Mouse (Mus musculus): ENCODE data around the gene Rmdn2.

Rmdn2 gene

DNA sequence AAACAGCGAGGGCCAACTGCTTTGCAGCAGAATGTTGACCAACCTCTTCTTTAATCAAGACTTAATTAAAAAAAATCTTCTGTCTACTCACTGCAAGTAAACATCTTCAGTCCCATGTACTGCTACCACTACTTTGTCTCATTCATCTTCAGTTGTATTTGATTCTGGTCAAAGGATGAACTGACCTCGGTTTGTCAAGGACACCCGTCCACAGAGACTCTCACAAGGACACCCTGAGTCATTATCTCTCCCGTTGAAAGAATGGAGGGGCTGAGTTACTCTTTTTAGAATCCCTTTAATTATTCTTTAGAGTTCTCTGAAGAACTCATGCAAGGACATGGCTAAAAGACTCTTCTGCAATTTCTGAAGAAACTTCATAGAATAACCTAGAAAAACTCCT, at the start of gene Rmdn2:
TSS of gene Rmdn2 (plus strand) at position 319 of the 400 bp plus-strand sequence.
- in situ Hi-C loops (cut with MboI; ENCODE audit: low sequenced_read_pairs) = no loop called here

DNA sequence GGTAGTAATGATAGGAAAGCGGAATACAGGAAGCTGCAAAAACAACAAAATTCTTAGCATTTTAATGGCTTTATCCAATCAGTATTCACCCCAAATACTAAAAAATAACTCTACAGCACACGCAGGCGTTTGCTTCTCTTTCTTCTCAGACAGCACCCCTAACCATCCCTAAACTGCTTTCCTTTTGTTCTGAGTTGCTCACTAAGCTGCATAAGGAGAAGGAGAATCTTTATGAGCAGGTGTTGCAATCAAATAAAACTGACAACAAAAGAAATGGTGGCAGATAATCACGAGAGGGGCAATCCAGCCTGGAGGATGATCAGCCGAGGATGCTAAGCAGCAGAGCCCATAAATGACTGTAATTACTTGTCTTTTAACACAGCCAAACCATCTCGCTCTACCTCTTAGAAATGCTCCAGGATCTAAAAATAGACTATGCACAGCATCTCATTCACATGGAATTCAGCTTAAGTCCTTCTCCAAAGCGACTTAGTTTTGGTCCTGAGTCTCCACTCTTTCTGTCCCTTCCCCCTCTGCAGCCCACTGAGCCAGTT, 48.5 kb upstream of the Rmdn2 start:
- in situ Hi-C loops (cut with MboI; ENCODE audit: low sequenced_read_pairs) = loop anchor here (10.0 kb wide), 1 partner anchor 448 kb away; no protein-coding TSS in a partner anchor

DNA sequence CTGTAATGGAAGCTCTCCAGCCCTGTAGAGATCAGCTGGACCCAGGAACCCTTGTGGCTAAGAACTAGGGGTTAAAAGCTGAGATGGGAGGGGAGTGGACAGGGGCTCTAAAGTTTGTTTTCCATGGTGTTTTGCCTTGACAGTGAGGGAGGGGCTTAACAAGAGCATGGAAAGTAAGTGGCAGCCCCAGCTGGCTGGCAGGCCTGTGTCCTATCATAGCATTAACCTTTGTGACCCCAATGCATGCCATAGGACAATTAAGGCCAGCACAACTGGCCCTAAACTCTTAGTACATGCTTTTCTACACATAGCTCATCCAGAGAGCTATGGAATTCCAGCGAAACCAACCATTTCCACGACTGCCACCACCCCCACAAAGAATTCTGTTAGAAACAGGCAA, 47.9 kb upstream of the Rmdn2 start:
- in situ Hi-C loops (cut with MboI; ENCODE audit: low sequenced_read_pairs) = loop anchor here (10.0 kb wide), 1 partner anchor 449 kb away; no protein-coding TSS in a partner anchor

DNA sequence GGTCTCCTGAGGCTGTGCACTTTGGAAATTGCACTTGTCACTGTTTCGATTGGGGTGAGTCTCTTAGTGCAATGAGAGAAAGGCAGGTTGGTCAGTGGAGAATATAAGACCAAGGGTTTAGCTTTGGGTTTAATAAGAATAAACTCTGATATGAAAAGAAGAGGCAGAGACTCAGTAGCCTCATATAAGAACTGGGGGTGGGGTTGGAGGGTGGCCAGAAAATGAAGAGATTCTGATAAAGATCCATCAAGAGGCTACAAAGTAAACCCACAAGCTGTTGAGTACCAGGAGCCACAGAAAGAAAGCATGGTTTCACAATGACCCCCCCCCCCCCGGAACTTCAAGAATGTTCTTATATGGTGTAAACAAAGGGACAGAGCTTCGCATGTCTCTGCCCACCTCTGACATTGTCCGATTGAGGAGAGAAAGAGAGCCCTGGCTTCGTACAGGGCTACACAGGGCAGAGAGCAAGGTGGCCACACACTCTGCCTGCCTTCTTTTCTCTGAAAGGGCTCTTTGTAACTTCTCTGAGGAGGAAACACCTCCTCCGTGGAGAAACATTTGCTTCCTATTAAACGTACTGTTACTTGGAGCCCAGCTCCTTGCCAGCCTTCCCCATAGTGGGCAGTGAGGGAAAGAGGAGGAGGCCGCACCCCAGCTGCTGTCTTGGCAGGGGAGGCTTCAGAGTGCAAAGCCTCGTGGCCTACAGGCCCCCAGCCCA, 46.3 kb upstream of the Rmdn2 start:
- in situ Hi-C loops (cut with MboI; ENCODE audit: low sequenced_read_pairs) = loop anchor here (10.0 kb wide), 1 partner anchor 451 kb away; no protein-coding TSS in a partner anchor

DNA sequence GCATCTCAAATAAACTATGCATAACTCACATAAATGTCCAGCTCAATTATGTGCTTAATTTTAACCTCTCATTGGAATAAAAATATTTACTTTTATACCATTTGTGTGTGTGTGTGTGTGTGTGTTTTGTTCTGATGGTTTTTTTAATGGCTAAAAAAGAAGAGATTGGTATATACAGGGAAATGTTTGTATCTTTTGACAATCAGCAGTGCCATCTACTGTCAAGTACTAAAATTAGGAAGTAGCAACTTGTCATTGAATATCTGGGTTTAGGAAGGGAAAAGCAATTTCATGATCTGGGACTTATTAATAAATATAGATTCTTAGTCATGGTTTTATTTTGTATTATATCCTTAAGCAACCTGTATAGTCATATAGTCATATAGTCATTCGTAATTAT, 43.3 kb upstream of the Rmdn2 start:
- in situ Hi-C loops (cut with MboI; ENCODE audit: low sequenced_read_pairs) = loop anchor here (10.0 kb wide), 1 partner anchor 454 kb away; no protein-coding TSS in a partner anchor

DNA sequence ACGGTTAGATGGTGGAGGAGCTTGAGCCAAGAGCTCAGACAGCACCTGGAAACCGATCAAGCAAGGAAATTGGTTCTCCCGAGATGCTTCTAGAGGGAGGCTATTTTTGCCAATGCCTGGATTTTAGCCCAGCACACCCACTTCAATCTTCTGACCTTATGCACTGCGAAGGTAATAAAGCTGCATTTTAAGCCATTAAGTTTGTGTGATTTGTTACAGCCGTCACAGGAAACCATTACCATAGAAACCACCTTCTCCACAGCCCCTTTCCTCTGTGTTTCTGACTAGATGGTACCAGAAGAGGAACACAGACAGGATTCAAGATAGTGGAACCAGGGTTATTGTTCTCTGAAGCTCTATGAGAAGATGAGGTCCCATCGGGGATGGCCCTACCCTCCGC, 33.3 kb upstream of the Rmdn2 start:
- in situ Hi-C loops (cut with MboI; ENCODE audit: low sequenced_read_pairs) = no loop called here

DNA sequence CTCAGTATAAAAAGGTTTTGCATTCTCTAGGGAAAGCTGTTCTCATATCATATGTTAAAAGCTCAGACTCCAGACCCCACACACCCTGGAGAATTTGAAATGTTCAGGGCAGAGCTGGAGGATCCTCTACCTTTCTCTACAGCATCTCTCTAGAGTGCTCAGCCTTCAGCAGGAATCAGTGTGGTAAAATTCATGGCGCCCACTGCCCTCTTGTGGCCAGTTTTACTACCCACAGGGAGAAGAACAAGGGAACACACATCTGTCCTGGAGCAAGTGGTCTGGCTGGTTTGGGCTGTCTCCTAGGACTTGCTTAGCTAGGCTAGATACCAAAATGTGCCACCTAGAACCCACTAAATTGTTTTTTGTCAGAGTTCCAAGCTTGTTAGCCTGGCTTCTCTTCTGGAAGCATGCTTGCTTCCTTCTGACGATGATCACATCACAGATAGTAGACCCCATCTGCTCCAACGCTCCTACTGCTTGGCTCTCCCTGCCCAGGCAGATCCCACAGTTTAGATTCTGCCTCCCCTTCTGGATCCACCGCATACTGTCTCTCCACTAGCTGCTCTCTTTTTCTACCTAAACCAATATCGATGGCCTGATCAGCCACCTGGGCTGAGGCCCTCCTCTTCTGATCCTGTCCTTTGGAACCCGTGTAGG, 31.3 kb upstream of the Rmdn2 start:
- in situ Hi-C loops (cut with MboI; ENCODE audit: low sequenced_read_pairs) = no loop called here

DNA sequence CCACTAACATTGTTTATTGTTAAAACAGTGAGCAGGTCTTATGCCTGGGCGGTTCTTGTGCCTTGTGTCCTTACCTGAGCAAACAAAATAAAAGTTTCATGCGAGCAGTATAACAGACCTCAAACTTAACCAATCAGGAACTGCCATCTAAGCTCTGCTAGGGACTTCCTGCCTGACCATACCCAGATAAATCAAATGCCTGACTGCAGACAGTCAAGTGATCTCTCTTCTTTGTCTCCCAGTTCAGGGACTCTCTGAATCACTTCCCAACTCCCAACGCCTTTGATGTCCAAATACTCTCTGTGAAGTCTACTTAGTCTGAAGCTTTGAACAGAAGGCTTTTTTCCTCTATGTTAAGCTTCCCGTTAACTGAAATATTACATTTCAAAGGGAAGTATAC, 28.2 kb upstream of the Rmdn2 start:
- in situ Hi-C loops (cut with MboI; ENCODE audit: low sequenced_read_pairs) = no loop called here

DNA sequence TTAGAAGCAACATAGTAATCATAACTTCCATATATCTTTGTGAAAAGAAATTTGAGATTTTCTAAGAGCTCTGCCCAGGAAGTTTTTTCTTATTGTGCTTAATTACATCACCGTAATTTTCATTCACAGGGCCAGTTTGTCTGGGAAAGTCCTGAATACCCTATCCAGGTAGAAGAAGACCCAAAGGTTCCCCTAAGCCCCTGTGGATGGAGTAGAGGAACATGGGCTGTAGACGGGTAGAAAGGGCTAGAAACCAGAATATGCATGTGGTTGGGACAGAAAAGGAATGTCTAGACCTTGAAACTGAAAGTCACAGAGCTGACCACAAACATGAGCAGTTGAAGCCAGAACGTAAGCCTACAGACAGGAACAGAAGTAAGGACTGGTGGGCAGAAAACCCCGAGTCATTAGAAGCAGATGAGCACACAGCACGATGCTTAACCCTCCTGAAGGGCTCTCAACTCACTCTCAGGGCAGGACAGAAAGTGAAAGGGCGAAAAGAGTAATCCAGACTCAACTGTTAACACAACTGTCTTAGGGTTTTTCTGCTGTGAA, 27.3 kb upstream of the Rmdn2 start:
- in situ Hi-C loops (cut with MboI; ENCODE audit: low sequenced_read_pairs) = no loop called here

DNA sequence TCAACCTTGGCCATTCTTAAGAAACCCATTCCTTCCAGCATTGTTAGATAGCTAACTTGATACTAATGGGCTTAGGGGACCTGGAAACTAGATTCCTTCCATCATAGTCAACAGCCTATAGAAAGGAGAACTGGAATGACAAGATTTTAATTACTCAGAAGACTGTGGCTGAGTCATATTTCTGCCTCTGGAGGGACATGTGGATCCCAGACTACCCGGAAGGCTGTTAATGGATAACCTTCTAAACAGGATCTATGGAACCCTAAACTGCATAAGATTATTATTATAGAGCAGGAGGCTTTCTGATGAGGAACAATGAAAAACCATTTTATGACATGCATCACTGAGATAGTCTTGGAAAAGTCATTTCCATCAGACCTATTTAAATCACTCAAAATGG, 21.8 kb upstream of the Rmdn2 start:
- in situ Hi-C loops (cut with MboI; ENCODE audit: low sequenced_read_pairs) = no loop called here

DNA sequence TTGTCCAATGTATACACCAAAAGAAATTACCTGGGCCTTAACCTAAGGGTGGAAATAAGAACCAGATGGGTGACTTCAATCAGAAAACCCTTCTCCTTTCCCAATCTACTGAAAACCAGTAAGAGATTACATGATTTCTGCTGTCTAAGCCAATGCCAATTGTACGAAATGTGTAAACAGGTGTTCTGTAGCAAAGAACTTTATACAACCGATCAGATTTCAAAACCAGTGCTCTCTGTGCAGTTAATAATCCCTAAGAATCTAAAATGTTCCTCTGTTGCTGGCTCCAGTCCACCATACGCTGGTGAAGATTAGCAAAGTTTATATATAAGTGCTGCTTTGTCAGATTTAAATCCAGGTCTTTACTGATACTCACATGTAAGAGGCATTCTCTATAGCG, 15.7 kb upstream of the Rmdn2 start:
- in situ Hi-C loops (cut with MboI; ENCODE audit: low sequenced_read_pairs) = no loop called here

DNA sequence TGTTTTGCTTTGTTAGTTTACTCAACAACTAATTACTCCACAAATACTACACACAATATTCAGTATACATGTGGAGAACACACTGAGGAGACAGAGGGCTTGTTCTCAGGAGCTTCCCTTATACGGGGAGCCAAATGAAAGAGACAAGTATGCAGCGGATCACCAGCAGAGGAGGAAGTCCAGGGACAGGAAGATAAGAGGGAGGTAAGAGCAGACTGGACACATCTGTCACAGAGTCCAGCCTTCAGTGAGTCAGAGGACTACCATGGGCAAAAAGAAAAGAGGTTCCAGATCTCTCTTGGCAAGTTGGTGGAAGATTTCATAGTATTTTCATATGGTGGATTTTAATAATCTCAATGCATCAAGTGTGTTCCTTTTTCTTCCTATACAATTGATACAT, 13.5 kb upstream of the Rmdn2 start:
- in situ Hi-C loops (cut with MboI; ENCODE audit: low sequenced_read_pairs) = no loop called here

DNA sequence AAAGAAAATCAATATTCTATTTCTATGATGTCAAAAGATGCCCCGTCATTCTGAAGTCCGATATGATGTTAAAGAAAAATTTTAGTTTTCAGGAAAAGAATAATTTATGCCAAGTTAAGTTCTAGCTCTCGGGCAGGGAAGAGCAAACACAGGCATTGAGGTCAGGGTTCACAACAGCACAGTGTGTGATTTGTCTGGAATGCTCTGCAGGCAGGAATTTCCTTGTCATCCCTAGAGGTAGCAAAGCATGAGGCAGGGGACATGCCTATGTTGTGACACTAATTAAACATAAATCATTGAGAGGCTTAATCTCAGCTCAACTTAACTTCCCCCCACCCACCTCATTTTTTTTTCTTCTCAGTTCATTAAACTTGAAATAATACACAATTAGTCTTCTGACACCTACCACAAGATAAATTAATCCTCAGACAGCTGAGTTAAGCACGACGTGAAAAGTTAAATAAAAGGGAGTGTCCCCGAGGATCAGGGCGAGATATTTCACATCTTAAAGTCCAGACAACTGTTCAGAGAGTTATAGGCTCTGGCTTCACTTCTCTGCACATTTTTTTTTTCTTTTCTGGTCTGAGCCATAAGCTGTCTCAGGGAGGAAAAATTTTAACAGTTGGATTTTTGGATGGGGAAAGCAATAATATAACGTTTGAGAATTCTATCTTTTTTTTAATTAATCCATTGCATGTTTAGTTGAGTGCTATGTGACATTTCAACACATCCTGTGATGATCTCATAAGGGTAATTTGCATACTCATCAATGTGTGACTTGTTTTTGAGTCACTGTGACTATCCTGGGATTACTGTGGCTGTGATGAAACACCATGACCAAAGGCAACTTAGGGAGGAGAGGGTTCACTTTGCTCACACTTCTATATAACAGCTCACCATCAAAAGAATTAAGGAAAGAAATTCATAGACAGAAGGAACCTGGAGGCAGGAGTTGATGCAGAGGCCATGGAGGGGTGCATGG, 12.8 kb upstream of the Rmdn2 start:
- in situ Hi-C loops (cut with MboI; ENCODE audit: low sequenced_read_pairs) = no loop called here

DNA sequence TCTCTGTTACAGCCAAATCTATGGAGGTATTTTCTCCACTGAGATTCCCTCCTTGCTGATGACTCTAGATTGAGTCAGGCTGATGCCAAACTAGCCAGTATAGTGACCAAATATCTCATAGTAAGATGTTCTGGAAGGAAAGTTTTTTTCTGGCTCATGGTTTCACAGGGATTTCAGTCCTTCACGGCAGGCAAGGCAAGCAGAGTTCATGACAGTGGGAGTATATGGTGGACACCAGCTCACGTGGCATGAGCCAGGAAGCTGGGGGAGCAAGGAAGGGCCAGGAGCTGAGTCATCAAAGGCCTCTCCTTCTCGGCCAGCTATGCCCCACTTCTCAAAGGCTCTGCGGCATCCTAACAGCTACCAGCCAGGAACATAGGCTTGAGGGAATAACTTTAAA, 11.6 kb upstream of the Rmdn2 start:
- in situ Hi-C loops (cut with MboI; ENCODE audit: low sequenced_read_pairs) = no loop called here

DNA sequence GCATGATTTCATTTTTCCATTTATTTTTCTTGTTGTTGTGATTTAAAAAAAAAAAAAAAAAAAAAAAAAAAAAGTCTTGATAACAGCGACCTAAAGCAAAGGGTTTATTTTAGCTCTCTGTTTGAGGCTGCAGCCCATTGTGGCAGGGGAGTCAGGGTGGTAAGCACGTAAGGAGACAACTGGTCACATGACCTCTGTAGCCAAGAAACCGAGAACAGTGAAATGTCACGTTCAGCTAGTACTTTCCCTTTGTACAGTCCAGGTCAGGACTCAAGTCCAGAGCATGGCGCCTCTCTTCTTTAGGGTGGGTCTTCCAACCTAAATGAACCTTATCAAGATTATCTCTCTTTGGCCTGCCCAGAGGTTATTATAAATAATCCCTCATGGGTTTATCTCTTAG, 9.3 kb upstream of the Rmdn2 start:
- in situ Hi-C loops (cut with MboI; ENCODE audit: low sequenced_read_pairs) = no loop called here

DNA sequence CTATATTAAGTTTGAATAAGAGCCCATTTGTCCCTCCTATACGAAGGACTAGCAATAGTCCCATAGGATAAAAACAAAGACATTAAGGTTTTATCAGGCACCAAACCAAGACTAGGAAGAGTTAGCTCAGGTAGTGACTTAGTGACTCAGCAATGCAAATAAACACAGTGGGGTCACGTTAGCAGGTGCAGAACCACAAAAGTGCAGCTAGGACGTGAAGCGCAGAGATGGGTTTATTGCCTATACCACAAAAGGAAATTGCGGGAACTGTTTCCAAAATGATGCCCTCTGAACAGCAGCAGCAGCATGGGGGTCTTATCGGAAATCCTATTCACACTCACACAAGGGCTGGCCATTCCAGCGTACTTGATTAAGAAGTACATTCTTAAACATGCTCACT, 8.2 kb upstream of the Rmdn2 start:
- in situ Hi-C loops (cut with MboI; ENCODE audit: low sequenced_read_pairs) = no loop called here

DNA sequence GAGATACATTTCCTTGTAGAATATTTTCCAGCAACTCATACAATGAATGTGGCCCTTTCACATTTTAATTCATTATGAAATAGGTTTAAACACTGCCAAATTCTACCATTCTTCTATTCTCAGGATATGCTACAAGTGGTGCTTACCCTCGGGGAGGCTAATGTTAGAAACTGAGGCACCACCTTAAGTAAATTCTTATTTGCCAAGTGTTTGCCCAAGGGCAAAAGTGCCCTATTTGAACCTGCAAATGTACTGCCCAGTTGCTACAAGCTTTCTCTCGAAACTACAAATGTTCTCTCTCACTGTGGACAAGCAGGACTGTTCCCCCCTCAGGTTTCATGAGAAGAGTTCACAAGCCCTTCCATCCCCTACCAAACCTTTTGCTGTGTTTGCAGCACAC, 5.9 kb upstream of the Rmdn2 start:
- in situ Hi-C loops (cut with MboI; ENCODE audit: low sequenced_read_pairs) = no loop called here

DNA sequence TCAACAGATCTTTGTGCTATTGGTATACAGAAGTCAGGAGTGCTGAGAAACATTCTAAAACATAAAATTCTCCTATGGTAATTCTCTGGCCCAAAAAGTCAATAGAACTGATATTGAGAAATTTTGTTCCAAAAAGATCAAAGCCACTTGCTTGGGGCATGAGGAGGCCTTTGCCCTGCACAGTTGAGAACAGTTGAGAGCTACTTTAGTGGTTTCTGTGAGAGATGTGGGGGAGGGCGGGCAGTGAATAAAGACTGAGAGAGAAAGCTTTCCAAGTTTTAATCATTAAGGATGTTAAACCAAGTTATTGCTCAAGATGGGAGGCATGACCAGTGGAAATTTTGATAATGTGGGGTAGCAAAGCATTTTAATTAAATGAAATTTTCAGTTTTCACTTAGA, 2.0 kb upstream of the Rmdn2 start:
- in situ Hi-C loops (cut with MboI; ENCODE audit: low sequenced_read_pairs) = no loop called here

DNA sequence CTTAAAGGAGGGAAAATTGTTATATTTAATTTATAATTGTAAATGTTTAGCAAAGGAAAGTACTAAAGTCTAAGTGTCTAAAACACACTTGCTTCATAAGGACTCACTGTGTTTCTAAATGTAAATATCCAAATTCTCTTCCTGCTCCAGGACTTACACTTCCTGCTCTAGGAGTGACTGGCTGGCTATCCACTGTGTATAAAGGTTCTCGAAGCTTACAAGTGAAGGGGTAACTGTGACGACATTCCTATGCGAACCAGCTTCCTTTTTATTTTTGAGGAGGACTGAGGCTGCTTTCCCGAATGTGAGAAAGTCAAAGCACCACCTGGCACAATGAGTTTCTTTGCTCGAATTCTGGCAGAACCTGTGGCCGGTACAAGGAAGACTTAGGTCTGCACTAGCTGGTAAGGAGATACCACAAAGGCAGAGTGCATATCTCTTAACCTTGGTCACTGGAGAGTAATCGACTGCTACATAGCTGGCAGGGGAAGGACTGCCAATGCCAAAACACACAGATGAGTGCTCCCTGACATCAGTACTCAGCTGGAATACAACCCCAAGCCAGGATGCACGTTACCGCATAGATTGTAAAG, 1.4 kb upstream of the Rmdn2 start:
- in situ Hi-C loops (cut with MboI; ENCODE audit: low sequenced_read_pairs) = no loop called here
